Mouse (Mus musculus): ENCODE results near the gene Rsph9.

Rsph9 gene

GRCm38 (mm10) chr17:46143578-46144423, at the start of gene Rsph9:
Gene Rsph9 (minus strand): TSS chr17:46144216.
- POLR2A ChIA-PET: interaction anchor here (0.5 to 4.6 kb wide), 42 partner anchors 9 to 709 kb away, joined by 3 to 60 read pairs (median 4); partner anchors contain the start of genes Mad2l1bp (in 3 of the 4), Gtpbp2 (in 2 of the 4), Mrps18a (in 2 of the 4) and 1600014C23Rik (in 1 of the 4)
- CTCF ChIA-PET: interaction anchor here (0.5 to 3.0 kb wide), 20 partner anchors 9 to 1572 kb away, joined by 3 to 19 read pairs (median 4); partner anchors contain the start of genes Aars2 (in 1 of the 4), Gtpbp2 (in 1 of the 4) and Mad2l1bp (in 1 of the 4)

GRCm38 (mm10) chr17:46188829-46189228, 44.8 kb upstream of the Rsph9 start:
- ChIA-PET CTCF (no interaction called here), POLR2A (no interaction called here)

GRCm38 (mm10) chr17:46182273-46182672, 38.3 kb upstream of the Rsph9 start:
- ChIA-PET POLR2A (interaction anchor here in 3 of 4 experiments (0.6 to 4.3 kb wide), 7 partner anchors 8 to 449 kb away, joined by 3 to 23 read pairs (median 4); partner anchors contain the start of genes Polh (in 1 of the 3) and Xpo5 (in 1 of the 3)), CTCF (interaction anchor here in 3 of 4 experiments (0.6 to 1.2 kb wide), 9 partner anchors 9 to 1284 kb away, joined by 3 to 4 read pairs (median 3); partner anchors contain the start of genes Cul9 (in 1 of the 3), Gtpbp2 (in 1 of the 3), Polh (in 1 of the 3) and Xpo5 (in 1 of the 3))

- POLR2A ChIA-PET: interaction anchor here in 3 of 4 experiments (0.5 to 5.5 kb wide), 18 partner anchors 8 to 424 kb away, joined by 3 to 30 read pairs (median 4); partner anchors contain the start of genes Gtpbp2 (in 2 of the 3), Abcc10 (in 1 of the 3) and Mad2l1bp (in 1 of the 3)
- CTCF ChIA-PET: interaction anchor here in 3 of 4 experiments (0.6 to 1.9 kb wide), 17 partner anchors 9 to 545 kb away, joined by 3 to 6 read pairs (median 3); partner anchors contain the start of genes Gtpbp2 (in 1 of the 3), Mad2l1bp (in 1 of the 3) and Vegfa (in 1 of the 3)
These were observed 26.5 kb upstream of the Rsph9 start for GRCm38 (mm10) chr17:46170538-46170937.

GRCm38 (mm10) chr17:46168768-46169167, 24.8 kb upstream of the Rsph9 start:
- CTCF ChIA-PET: interaction anchor here in 1 of 4 experiments (0.9 to 1.3 kb wide), 3 partner anchors 420 to 438 kb away, joined by 3 to 5 read pairs (median 4); no protein-coding TSS in a partner anchor
- POLR2A ChIA-PET: interaction anchor here in 3 of 4 experiments (1.0 to 2.4 kb wide), 5 partner anchors 9 to 74 kb away, joined by 3 to 6 read pairs (median 3); partner anchors contain the start of gene Mad2l1bp (in 1 of the 3)

- CTCF ChIA-PET: interaction anchor here in 1 of 4 experiments (0.6 to 1.4 kb wide), 4 partner anchors 36 to 437 kb away, joined by 3 to 5 read pairs (median 4); no protein-coding TSS in a partner anchor
- POLR2A ChIA-PET: interaction anchor here in 3 of 4 experiments (0.6 to 2.9 kb wide), 6 partner anchors 8 to 72 kb away, joined by 3 to 11 read pairs (median 4); partner anchors contain the start of genes Mad2l1bp (in 2 of the 3), Polh (in 1 of the 3) and Xpo5 (in 1 of the 3)
These were observed 24.3 kb upstream of the Rsph9 start for GRCm38 (mm10) chr17:46168318-46168717.

GRCm38 (mm10) chr17:46167014-46167413, 23.0 kb upstream of the Rsph9 start:
- ChIA-PET CTCF (interaction anchor here (0.6 to 1.4 kb wide), 11 partner anchors 8 to 436 kb away, joined by 3 to 6 read pairs (median 3); partner anchors contain the start of genes 1600014C23Rik (in 1 of the 4), Mad2l1bp (in 1 of the 4) and Rsph9 (in 1 of the 4)), POLR2A (interaction anchor here in 3 of 4 experiments (0.9 to 2.9 kb wide), 9 partner anchors 9 to 436 kb away, joined by 3 to 11 read pairs (median 4); partner anchors contain the start of genes Mad2l1bp (in 2 of the 3), Polh (in 1 of the 3) and Xpo5 (in 1 of the 3))

- CTCF ChIA-PET: interaction anchor here in 2 of 4 experiments (0.6 to 1.2 kb wide), 4 partner anchors 9 to 675 kb away, joined by 3 to 6 read pairs (median 4); no protein-coding TSS in a partner anchor
- POLR2A ChIA-PET: interaction anchor here in 2 of 4 experiments (0.8 to 2.9 kb wide), 6 partner anchors 10 to 86 kb away, joined by 3 to 11 read pairs (median 4); partner anchors contain the start of gene Mad2l1bp (in 2 of the 2)
These were observed 22.3 kb upstream of the Rsph9 start for GRCm38 (mm10) chr17:46166270-46166669.

- ChIA-PET CTCF (no interaction called here), POLR2A (interaction anchor here in 2 of 4 experiments (0.5 to 3.7 kb wide), 4 partner anchors 12 to 49 kb away, joined by 3 to 20 read pairs (median 8); partner anchors contain the start of gene Mad2l1bp (in 2 of the 2))
These were observed 21.4 kb upstream of the Rsph9 start for GRCm38 (mm10) chr17:46165460-46165859.

GRCm38 (mm10) chr17:46164791-46165190, 20.8 kb upstream of the Rsph9 start:
- CTCF ChIA-PET: interaction anchor here in 1 of 4 experiments (0.5 kb wide), 1 partner anchor 62 kb away, joined by 8 read pairs; no protein-coding TSS in a partner anchor
- POLR2A ChIA-PET: interaction anchor here in 2 of 4 experiments (0.5 to 3.7 kb wide), 3 partner anchors 11 to 134 kb away, joined by 3 to 20 read pairs (median 4); partner anchors contain the start of gene Mad2l1bp (in 2 of the 2)

GRCm38 (mm10) chr17:46164301-46164700, 20.3 kb upstream of the Rsph9 start:
- ChIA-PET POLR2A (interaction anchor here in 3 of 4 experiments (0.6 to 3.7 kb wide), 5 partner anchors 11 to 432 kb away, joined by 3 to 20 read pairs (median 4); partner anchors contain the start of gene Mad2l1bp (in 1 of the 3)), CTCF (interaction anchor here in 1 of 4 experiments (0.5 kb wide), 1 partner anchor 63 kb away, joined by 8 read pairs; no protein-coding TSS in a partner anchor)

GRCm38 (mm10) chr17:46162951-46163421, 19.0 kb upstream of the Rsph9 start:
- POLR2A ChIA-PET: interaction anchor here in 3 of 4 experiments (0.8 to 4.1 kb wide), 9 partner anchors 9 to 82 kb away, joined by 3 to 30 read pairs (median 8); partner anchors contain the start of genes Mad2l1bp (in 3 of the 3) and Rsph9 (in 1 of the 3)
- CTCF ChIA-PET: interaction anchor here in 2 of 4 experiments (1.0 to 1.1 kb wide), 2 partner anchors 57 to 500 kb away, joined by 3 read pairs; no protein-coding TSS in a partner anchor

GRCm38 (mm10) chr17:46162551-46162950, 18.5 kb upstream of the Rsph9 start:
- ChIA-PET CTCF (interaction anchor here in 2 of 4 experiments (1.0 to 1.1 kb wide), 2 partner anchors 57 to 499 kb away, joined by 3 read pairs; no protein-coding TSS in a partner anchor), POLR2A (interaction anchor here in 3 of 4 experiments (0.7 to 4.1 kb wide), 12 partner anchors 8 to 190 kb away, joined by 3 to 30 read pairs (median 4); partner anchors contain the start of genes Mad2l1bp (in 2 of the 3) and Rsph9 (in 1 of the 3))

GRCm38 (mm10) chr17:46161710-46162109, 17.7 kb upstream of the Rsph9 start:
- ChIA-PET CTCF (interaction anchor here in 1 of 4 experiments (1.1 kb wide), 1 partner anchor 58 kb away, joined by 3 read pairs; no protein-coding TSS in a partner anchor), POLR2A (interaction anchor here in 3 of 4 experiments (0.7 to 4.1 kb wide), 14 partner anchors 8 to 189 kb away, joined by 3 to 30 read pairs (median 6); partner anchors contain the start of genes Mad2l1bp (in 2 of the 3), Rsph9 (in 2 of the 3) and Vegfa (in 1 of the 3))

GRCm38 (mm10) chr17:46161179-46161578, 17.2 kb upstream of the Rsph9 start:
- ChIA-PET POLR2A (interaction anchor here in 3 of 4 experiments (0.6 to 4.1 kb wide), 40 partner anchors 9 to 729 kb away, joined by 3 to 30 read pairs (median 4); partner anchors contain the start of genes Polh (in 2 of the 3), Rsph9 (in 2 of the 3), Vegfa (in 2 of the 3) and Xpo5 (in 2 of the 3)), CTCF (interaction anchor here in 3 of 4 experiments (0.6 to 2.2 kb wide), 12 partner anchors 9 to 458 kb away, joined by 3 to 8 read pairs (median 4); partner anchors contain the start of genes 1600014C23Rik (in 1 of the 3), Lrrc73 (in 1 of the 3), Polh (in 1 of the 3) and Rsph9 (in 1 of the 3))

GRCm38 (mm10) chr17:46160686-46161085, 16.7 kb upstream of the Rsph9 start, which contains the start of gene Gtpbp2:
Gene Gtpbp2 (plus strand): TSS chr17:46161032.
- ChIA-PET POLR2A (interaction anchor here in 3 of 4 experiments (0.5 to 4.1 kb wide), 53 partner anchors 8 to 730 kb away, joined by 3 to 30 read pairs (median 4); partner anchors contain the start of genes Polh (in 2 of the 3), Rsph9 (in 2 of the 3), Vegfa (in 2 of the 3) and Xpo5 (in 2 of the 3)), CTCF (interaction anchor here in 3 of 4 experiments (0.6 to 2.2 kb wide), 13 partner anchors 9 to 457 kb away, joined by 3 to 8 read pairs (median 4); partner anchors contain the start of genes 1600014C23Rik (in 1 of the 3), Lrrc73 (in 1 of the 3), Polh (in 1 of the 3) and Rsph9 (in 1 of the 3))
